Mouse (Mus musculus) megakaryocyte progenitor cell, adult 5-6 weeks (primary cell): ENCODE results near the gene Mad2l1bp. TPM values are rescaled to one million over a fixed set of nuclear protein-coding genes. Genes with fewer than 3 reads are reported as not detected.

Source experiments
- ATAC-seq: replicated peaks from 2 replicates; pipeline ENCODE4 v1.8.0; 2016; ENCODE audit warnings: mild to moderate bottlenecking, moderate TSS enrichment, inconsistent platforms; ENCODE audit not compliant: poor library complexity
- total RNA-seq, 2 experiments: library from RNA; stranded (forward) in 1 of 2; stranded (reverse) in 1 of 2; fragments of 157-497, 149-512 nt in 1 of 2; fragments of 200-1000 nt in 1 of 2; gene quantifications; 2 replicates each; pipeline versions ENCODE4 v1.2.3 to v1.2.4; 2015 to 2017

The Mad2l1bp gene
- total RNA-seq, 2 experiments from 2014 or later, result 4.8 to 19.7 TPM

- ATAC-seq, result no peak
Measured at GRCm38 (mm10) chr17:46157131-46157530, 3.8 kb upstream of the Mad2l1bp start.

DNA sequence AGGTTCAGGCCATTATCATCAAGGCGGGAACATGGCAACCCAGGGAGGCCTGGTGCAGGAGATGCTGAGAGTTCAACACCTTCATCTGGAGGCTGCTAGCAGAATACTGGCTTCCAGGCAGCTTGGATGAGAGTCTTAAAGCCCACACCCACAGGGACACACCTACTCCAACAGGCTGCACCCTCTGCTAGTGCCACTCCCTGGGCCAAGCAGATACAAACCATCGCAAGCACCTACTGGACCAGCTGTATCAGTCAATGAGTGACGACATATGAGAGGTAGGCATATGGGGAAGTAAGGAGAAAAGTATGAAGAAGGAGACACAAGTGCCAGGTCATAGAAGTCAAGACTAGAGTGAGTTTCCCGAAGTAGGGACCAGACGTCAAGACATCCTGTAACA, 3.3 kb upstream of the Mad2l1bp start:
- no peak for ATAC-seq

- no peak for ATAC-seq
Measured at GRCm38 (mm10) chr17:46154336-46154735, 983 bp upstream of the Mad2l1bp start.

GRCm38 (mm10) chr17:46143578-46144423, 9.6 kb downstream of the Mad2l1bp start, which contains the start of gene Rsph9:
Gene Rsph9, minus strand, starts transcription at chr17:46144216.
- peak; percentile 96 for ATAC-seq

- peak; percentile 33; the same call in 1 of the 2 replicates for ATAC-seq
Measured at GRCm38 (mm10) chr17:46139872-46140271, 13.5 kb downstream of the Mad2l1bp start.

DNA sequence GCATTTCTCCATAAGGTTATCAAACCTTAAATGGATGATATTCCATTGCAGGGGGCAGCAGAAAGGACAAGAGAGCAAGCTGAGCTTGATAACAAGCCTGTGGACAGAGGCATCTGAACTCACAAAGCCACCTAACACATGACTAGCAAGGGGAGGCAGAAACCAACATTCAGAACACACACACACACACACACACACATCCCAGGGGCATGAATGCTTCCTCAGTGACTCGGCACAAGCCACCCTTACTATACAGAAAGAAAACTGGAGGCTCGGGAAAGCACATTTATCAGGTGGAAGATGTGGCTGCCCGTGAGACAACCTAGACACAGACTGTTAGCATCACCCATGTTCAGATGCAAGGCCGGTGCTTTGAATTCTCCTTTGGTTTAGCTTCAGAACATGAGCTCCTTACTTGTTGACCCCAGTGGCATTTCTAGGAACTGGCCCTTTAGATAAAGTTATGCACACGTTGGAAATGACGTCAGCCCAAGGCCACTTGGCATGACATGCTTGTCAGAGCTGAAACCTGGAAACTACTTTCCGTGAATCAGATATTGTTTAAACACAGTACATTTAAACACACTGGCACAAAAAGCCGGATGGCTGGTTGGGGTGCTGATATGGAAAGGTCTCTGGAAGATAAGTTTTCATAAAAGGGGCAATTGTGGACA, 14.7 kb downstream of the Mad2l1bp start:
- ATAC-seq, result peak; percentile 78

DNA sequence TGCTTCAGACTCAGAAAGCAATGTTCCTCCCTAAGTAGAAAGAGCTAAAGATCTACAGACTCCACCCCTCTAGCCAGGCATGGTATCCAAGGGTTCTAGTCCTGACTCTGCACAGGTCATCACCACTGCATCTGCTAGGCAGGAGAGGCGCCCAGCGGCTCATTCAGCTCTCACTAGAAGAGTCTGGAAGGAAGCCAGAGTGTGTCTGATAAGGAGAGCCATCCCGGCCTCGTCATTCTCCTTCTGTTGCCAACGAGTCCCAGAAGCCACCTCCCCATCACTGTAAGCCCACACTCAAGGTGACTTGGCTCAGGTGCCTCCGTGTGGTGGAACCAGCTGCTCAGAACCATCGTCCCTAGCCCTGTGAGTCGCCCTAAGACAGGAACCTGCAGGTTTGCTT, 20.5 kb downstream of the Mad2l1bp start:
- peak; percentile 72 for ATAC-seq

GRCm38 (mm10) chr17:46132058-46132718, 21.2 kb downstream of the Mad2l1bp start:
- peak; percentile 85 for ATAC-seq

- ATAC-seq, result no peak
Measured at GRCm38 (mm10) chr17:46129741-46130498, 23.4 kb downstream of the Mad2l1bp start.

- ATAC-seq, result no peak
Measured at GRCm38 (mm10) chr17:46127814-46128493, 25.4 kb downstream of the Mad2l1bp start.

GRCm38 (mm10) chr17:46126608-46127007, 26.7 kb downstream of the Mad2l1bp start:
- no peak for ATAC-seq

GRCm38 (mm10) chr17:46123953-46124700, 29.2 kb downstream of the Mad2l1bp start:
- ATAC-seq, result no peak

DNA sequence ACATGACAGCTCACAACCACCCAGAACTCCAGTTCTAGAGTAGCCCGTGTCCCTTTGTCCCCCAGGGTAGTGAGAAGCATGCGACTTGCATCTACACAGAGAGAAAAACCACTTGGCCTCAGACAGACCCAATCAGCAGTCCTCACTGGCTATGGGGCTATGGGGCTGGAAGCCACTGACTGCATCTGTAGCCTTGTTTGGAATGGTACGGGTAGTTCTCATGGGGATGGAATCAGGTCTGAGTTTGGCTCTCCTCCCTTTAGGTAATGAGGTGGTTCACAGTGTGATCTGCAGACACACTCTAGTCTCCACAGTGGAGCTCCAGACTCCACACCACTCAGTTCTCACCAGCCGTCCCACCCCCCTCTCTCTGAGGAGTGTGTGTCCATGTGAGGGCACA, 30.1 kb downstream of the Mad2l1bp start:
- ATAC-seq, result no peak

DNA sequence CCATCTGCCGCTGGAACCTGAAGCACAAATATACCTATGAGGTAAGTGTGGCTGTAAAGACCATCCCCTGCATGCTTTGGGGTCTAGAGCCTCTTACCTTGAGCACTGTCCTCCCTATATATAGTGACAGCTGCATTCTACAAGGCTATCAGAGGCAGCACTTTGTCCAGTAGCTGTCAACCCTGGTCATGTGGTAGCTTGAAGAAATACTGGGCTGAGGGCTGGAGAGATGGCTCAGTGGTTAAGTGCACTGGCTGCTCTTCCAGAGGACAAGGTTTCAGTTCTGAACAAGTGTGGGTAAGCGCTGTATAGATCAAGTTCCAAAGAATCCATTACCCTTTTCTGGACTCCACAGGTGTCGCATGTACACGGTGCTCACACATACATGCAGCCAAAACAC, 30.6 kb downstream of the Mad2l1bp start:
- ATAC-seq, result no peak

DNA sequence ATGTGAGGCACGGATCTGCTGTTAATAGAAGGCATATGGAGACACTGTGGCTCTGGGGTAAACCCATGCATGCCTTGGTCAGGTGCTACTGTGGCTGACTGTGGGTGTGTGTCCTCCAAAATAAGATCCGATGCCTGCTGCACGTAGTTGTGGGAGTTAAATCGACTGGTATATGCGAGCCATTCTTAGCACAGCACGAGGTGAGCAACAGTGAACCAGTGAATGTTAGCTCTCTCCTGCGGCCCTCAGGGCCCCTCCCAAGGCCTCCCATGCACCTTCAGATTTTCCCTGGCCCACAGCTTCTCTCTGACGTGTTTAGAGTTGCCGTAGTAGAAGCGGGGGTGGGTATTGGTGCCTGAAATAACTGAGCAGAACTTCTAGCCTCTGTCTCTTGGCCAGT, 33.7 kb downstream of the Mad2l1bp start:
- no peak for ATAC-seq

GRCm38 (mm10) chr17:46118423-46118850, 34.9 kb downstream of the Mad2l1bp start:
- no peak for ATAC-seq

GRCm38 (mm10) chr17:46117623-46118422, 35.5 kb downstream of the Mad2l1bp start:
- no peak for ATAC-seq

DNA sequence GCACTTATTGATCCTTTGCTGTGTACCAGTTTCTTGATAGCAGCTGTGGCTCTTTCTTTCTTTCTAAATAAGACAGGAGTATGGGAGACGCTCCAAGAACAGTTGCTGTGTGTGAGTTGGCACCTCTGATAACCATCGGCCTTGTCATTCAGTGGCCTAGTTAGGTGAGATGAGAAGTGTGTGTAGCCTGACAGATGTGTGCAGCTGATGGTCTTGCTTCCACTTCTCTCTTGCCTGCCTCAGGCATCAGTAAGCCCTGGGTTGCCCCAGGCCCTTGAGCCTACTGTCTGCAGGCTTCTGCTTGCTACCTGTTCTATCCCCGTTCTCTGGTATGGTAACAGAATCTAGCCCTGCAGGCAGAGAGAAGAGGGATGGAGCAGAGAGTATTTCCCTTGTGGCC, 36.5 kb downstream of the Mad2l1bp start:
- no peak for ATAC-seq

DNA sequence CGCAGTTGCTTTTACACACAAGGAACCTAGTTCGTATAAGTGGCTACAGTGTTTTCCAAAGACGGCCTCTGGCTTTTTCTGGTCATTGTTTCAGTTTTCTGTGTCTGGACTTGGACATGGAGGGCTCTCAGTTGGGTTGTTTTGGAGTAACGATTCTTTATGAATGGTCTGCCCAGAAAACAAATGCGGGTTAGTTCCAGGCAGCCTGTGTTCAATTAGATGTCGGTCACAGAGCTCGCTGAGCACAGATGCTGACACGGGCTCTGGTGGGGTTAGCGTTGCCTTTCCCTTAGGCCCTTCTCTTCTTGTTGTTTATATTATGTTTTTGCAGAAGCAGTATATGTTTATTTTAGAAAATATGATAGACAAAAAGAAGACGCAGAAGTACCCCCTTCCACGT, 37.2 kb downstream of the Mad2l1bp start:
- no peak for ATAC-seq
